Mouse (Mus musculus) testis, postnatal 10 days (tissue): ENCODE results near the gene Flrt3.

Source experiments
- DNase-seq: peaks from one replicate; pipeline ENCODE4 v3.0.0; 2021; ENCODE audit warnings: low spot score

Flrt3 gene

DNA sequence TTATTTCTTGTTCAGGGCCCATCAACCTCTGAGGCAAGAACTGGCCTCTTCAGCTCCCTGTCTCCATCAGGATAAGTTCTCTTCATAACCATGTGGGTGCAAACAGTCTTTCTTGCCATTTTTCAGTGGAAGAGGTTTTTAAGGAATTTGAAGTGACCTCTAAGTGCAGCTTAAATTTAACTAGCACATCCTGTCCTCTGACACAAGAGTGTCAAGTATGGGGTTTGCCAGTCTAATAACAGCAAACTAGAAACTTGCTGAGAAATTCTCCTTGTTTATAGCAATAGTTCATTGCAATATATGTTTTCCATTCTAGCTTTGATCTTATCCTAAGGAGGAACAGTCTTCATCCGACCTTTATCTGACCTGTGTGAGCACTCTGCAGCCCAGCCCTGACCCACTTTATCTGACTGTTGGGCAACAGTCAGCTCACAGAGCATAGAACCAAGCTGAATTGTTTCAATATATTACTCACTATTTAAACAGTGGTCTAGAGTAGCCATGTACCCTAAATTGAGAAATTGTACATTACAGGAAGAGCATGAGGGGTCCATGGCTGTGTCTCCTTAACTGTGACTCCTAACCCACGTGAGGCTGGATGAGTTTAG is 49.4 kb downstream of the Flrt3 start:
- no peak for DNase-seq

GRCm38 (mm10) chr2:140615451-140615850 is 55.8 kb downstream of the Flrt3 start:
- DNase-seq = no peak
